Mouse (Mus musculus) cortical plate, adult 2 months (tissue): ENCODE results near the gene Gstp1. TPM values are rescaled to one million over a fixed set of nuclear protein-coding genes. Genes with fewer than 3 reads are reported as not detected.
A peak's percentile ranks its signal among the peaks of the same experiment; 100 is the strongest.

Experiments used
- H3K27ac ChIP-seq: fragments of 200-500 bp; 2 replicates; pipeline ENCODE4 v1.5.1; 2012; ENCODE audit warnings: low read length, control low read depth, inconsistent platforms; ENCODE audit not compliant: insufficient read depth
- H3K4me1 ChIP-seq: fragments of 200-500 bp; 2 replicates; pipeline ENCODE4 v1.6.1; 2011; ENCODE audit warnings: low read length; ENCODE audit not compliant: control insufficient read depth, insufficient read depth
- H3K4me3 ChIP-seq: fragments of 200-500 bp; 2 replicates; pipeline ENCODE4 v1.5.1; 2011; ENCODE audit warnings: mild to moderate bottlenecking, low read length, control low read depth; ENCODE audit not compliant: insufficient read depth
- CTCF ChIP-seq: fragments of 200-500 bp; IDR thresholded peaks from 2 replicates; pipeline ENCODE4 v1.5.1; 2011; ENCODE audit warnings: mild to moderate bottlenecking, control low read depth, low read length; ENCODE audit not compliant: insufficient read depth; ENCODE audit errors: extremely low read depth
- POLR2A ChIP-seq: fragments of 200-500 bp; IDR thresholded peaks from 2 replicates; pipeline ENCODE4 v1.6.1; 2011; ENCODE audit warnings: mild to moderate bottlenecking, low read length, control low read depth; ENCODE audit not compliant: insufficient read depth; ENCODE audit errors: extremely low read depth
- polyA plus RNA-seq: library from polyadenylated mRNA; depleted of rRNA; stranded (reverse); fragments of >200 nt; gene quantifications from 2 replicates; pipeline ENCODE4 v1.2.3, GENCODE M21; 2012

Gstp1 gene
- polyA plus RNA-seq, 1 experiment: 557 TPM

DNA sequence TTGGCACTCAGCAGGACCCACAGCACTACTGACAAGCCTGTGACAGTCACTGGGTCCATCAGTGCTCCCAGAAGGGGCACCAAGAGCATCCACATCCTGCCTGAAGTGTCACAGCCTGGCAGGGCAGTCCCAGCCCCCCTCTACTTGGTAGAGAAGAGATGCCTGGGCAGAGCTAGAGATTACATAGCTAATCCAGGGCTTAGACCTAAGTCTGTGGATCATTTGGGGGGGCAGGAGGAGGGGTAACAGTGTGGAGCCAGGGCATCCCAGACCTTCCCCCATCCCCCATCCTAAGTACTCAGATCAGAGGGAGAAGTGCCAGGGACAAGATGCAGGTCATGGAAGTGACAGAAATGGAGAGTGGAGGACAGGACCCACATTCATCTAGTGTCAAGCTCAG is 23.0 kb downstream of the Gstp1 start:
- Histone ChIP-seq H3K4me3 (no peak overlapping the region), H3K27ac (no peak overlapping the region), H3K4me1 (peaks cover 4% of the 10 kb centered on the region; the same call in 1 of the 2 replicates)
- no peak for TF ChIP-seq POLR2A
- no peak for TF ChIP-seq CTCF

DNA sequence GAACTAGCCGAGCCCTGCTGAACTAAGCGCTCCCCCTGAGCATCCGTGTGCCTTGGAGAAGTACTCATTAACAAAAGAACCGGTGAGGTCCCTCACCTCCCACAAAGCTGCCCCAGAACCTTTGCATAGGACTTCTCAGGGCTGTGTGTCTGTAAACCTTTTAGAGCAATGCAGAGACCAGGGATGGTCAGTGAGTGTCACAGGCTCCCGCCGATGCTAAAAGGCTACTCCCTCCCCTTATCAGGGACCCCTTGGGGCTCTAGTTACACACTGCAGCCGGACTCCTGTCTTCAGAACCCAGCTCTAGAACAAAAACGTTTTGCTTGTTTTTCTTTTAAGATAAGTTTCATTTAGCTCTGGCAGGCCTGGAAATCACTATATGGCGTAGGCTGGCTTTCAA is 24.7 kb downstream of the Gstp1 start:
- Histone ChIP-seq H3K4me1 (peaks cover 4% of the 10 kb centered on the region; the same call in 1 of the 2 replicates), H3K4me3 (no peak overlapping the region; the same call in 1 of the 2 replicates), H3K27ac (no peak overlapping the region)
- TF ChIP-seq POLR2A: no peak
- no peak for TF ChIP-seq CTCF

DNA sequence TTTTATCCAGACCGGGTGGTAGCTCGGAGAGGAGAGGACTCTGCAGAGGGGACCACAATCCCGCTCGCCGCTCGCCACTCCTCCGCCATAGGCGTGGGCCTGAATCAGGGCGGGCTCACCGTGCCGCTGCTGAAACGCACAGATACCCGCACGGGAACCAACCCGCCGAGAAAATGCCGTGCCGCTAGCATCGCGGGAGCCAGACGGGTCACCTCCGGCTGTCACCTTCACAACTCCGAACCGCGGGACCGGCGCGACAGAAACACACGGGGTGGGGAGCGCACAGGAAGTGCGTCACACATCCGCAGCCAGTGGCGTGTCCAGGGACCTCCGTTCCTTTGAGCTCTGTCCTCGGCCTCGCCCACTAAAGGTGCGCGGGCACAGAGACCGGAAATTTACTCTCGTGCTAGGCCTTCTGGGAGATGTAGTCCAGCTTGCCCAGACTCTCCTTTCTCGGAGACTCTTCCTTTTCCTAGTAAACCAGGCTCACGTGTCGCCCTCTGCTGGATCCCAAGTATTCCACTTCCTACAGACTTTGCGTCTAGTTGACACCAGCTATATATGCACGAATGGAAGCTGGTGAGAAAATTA is 25.3 kb downstream of the Gstp1 start, which contains the start of gene Ndufv1:
TSS of gene Ndufv1 (minus strand) at position 375 of the 591 bp plus-strand sequence.
- Histone ChIP-seq H3K4me3 (peak within 1 kb of the TSS; percentile 65), H3K4me1 (peaks cover 4% of the 10 kb centered on the region; the same call in 1 of the 2 replicates), H3K27ac (no peak within 1 kb of the TSS)
- TF ChIP-seq CTCF (peak; percentile 92), POLR2A (peak; percentile 74)

DNA sequence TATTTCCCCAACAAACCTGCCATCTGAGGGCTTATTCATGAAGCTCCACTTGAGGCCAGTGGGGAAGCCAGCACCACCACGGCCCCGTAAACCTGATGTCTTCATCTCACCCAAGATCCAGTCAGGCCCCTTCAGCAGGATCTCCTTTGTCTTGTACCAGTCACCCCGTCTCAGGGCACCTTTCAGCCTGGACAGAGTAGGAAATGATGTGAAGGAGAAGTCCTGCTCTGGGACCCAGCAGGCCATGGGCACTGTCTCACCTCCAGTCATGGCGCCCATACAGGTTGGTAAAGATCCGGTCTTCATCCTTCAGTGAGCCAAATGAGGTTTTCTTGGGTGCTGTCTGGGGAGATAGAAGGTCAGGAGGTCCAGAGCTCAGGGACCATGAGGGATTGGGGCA is 26.7 kb downstream of the Gstp1 start:
- Histone ChIP-seq H3K4me3 (no peak overlapping the region), H3K4me1 (peaks cover 4% of the 10 kb centered on the region; the same call in 1 of the 2 replicates), H3K27ac (no peak overlapping the region)
- TF ChIP-seq POLR2A (no peak), CTCF (no peak)

DNA sequence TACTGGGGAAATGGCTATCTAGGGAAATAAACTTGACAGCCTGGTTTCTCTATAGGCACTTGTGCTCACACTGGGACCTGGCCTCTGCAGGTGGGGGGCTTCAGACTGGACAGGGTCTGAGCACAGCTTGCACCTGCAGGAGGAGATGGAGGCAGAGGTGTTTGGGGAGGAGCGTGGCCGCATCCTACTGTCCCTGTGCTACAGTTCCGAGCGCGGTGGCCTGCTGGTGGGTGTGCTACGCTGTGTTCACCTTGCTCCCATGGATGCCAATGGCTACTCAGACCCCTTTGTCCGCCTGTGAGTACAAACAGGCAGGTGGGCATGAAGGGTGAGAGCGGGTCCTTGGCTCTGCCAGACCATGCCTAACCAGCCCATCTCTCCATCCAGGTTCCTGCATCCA is 31.8 kb downstream of the Gstp1 start:
- H3K4me3 ChIP-seq: no peak overlapping the region
- no peaks in the 10 kb centered on the region for H3K4me1 ChIP-seq
- H3K27ac ChIP-seq: no peak overlapping the region
- TF ChIP-seq CTCF: no peak

DNA sequence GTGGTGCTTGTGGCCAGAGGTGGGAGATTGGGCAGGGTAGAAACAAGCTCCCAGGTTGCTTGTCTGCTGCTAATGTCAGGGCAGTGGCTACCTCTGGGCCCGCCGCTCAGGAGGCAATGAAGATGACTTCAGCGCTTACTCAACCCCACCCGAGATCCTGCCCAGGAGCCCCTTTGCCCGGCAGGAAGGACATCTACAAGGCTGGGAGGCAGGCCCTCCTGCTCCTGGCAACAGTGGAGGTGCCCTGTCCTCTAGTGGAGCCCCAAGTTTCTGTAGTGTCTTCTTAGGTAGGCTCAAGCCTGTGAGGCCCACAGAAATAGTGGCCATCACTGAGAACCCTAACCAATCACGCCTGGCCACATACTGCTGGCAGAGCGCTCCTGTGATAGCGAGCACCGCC is 32.7 kb downstream of the Gstp1 start:
- Histone ChIP-seq H3K4me3 (no peak overlapping the region), H3K27ac (no peak overlapping the region), H3K4me1 (no peaks in the 10 kb centered on the region)
- no peak for TF ChIP-seq CTCF
- TF ChIP-seq POLR2A: no peak

DNA sequence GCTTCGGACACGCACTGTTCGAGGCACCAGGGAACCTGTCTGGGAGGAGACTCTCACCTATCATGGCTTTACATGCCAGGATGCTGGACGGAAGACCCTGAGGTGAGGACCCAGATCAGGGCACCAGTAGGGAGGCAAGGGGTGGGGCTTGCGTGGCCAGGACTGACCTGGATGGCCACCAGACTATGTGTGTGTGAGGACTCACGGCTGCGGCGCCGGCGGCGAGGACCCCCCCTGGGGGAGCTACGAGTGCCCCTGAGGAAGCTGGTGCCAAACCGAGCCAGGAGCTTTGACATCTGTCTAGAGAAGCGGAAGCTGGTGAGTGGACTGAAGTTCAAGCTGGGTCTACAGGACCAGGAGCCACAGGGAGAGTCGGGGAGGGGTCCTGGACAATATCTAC is 33.5 kb downstream of the Gstp1 start:
- TF ChIP-seq CTCF (no peak), POLR2A (no peak)
- H3K4me3 ChIP-seq: no peak overlapping the region
- no peaks in the 10 kb centered on the region for H3K4me1 ChIP-seq
- no peak overlapping the region for H3K27ac ChIP-seq

DNA sequence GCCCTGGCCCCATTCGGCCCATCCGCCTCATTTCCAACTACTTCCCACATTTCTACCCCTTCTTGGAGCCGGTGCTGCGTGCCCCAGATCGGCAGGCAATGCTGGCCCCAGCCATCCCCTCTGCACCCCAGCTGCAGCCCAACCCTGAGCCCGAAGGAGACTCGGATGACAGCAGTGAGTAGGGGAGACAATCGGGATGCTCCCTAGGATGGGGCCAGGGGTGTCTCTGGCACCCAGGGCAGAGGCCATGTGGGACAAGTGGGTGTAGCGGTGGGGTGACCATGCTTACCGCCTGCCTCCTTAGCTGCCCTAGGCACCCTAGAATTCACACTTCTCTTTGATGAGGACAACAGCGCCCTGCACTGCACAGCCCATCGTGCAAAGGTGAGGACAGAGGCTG is 34.1 kb downstream of the Gstp1 start:
- no peaks in the 10 kb centered on the region for H3K4me1 ChIP-seq
- H3K4me3 ChIP-seq: no peak overlapping the region
- no peak overlapping the region for H3K27ac ChIP-seq
- TF ChIP-seq POLR2A (no peak), CTCF (no peak)

DNA sequence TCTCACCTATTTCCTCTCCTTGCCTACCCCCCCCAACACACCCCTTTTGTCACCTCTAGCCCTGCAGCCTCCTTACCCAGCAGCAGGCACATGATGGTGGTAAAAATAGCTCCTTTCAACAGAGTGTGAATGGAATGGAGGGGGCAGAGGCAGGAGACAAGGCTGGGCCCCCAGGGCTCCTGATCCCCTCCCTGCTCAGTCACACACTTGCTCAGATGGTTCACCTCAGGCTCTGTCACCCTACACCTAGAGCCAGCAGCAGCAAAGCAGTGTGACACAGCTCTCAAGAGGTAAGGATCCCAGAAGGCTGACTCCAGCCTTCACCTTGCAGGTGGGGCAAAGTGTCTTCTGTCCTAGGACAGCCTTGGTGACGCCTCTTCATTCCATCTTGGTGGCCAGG is 34.7 kb downstream of the Gstp1 start, which contains the start of gene Doc2g:
TSS of gene Doc2g (plus strand) at position 202 of the 400 bp plus-strand sequence.
- TF ChIP-seq CTCF (no peak), POLR2A (no peak)
- Histone ChIP-seq H3K4me3 (no peak within 1 kb of the TSS), H3K4me1 (no peaks in the 10 kb centered on the region), H3K27ac (no peak within 1 kb of the TSS)

DNA sequence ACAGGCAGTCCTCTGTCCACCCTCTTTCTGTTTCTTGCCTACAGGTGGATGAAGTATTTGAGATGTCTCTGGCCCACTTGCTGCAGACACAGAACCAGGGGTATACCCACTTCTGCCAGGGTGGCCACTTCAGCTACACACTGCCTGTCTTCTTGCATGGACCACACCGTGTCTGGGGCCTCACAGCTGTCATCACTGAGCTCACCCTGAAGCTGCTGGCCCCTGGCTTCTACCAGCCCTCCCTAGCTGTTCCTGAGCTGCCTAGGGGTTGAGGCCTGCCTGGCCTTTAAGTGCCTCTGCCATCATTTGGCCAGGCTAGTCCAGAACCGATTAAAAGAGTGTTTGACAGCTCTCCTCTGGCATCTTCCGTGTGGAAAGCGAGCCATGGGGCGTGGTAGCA is 36.0 kb downstream of the Gstp1 start:
- H3K27ac ChIP-seq: no peak overlapping the region

More for the DNA sequence above, 36.0 kb downstream of the Gstp1 start:
- Histone ChIP-seq H3K4me3 (no peak overlapping the region), H3K4me1 (no peaks in the 10 kb centered on the region)
- TF ChIP-seq POLR2A (no peak), CTCF (no peak)
